Mouse (Mus musculus): ENCODE results near the gene Kras.

DNA sequence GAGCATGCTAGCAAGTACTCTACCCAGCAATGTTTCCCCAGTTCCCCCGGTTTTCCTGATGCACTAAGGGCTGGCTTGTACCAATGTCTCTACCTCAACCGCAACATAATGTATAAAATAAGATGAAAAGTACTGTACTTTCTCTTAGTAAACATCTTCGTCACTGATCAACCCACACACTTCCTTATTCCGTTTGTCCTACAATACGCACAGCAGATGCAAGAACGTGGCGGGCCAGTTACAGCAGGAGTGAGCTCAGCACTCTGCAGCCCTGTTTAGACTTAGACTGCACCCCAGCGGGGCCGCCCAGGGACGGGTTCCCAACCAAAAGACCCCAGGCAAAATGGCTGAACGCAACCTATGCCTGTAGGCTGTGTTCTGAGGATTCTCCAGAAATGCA is 56.6 kb downstream of the Kras start:
- TF ChIP-seq FLI1 (IDR thresholded peaks at IDR 0.05; ENCODE audit: low read length) (no peak), GATA1 (IDR thresholded peaks at IDR 0.05; ENCODE audit: borderline replicate concordance, low read length) (no peak)

All from megakaryocyte, embryonic 14.5 days (primary cell).